Mouse (Mus musculus) MEL (cell line): Measurements from ENCODE around the gene 5730596B20Rik.

Experiments used
- CHD2 ChIP-seq: IDR thresholded peaks from 2 replicates; pipeline ENCODE4 v1.6.1; 2011; ENCODE audit warnings: low read length, improper control_type of control experiment
- CTCF ChIP-seq, 3 experiments: IDR thresholded peaks in 2 of 3; conservative IDR thresholded peaks in 1 of 3; 2 replicates each; pipeline ENCODE4 v1.5.1; 2011 to 2012; ENCODE audit warnings: low read length in 3 of 3, low read depth in 2 of 3, mild to moderate bottlenecking in 2 of 3, improper control_type of control experiment in 1 of 3, inconsistent platforms in 1 of 3, mixed read lengths in 1 of 3, moderate library complexity in 1 of 3; ENCODE audit not compliant: control insufficient read depth in 1 of 3, insufficient read depth in 1 of 3, poor library complexity in 1 of 3, severe bottlenecking in 1 of 3
- EP300 ChIP-seq, 2 experiments: IDR thresholded peaks; 2 replicates each; pipeline ENCODE4 v1.6.1; 2011; ENCODE audit warnings: improper control_type of control experiment in 2 of 2, low read length in 2 of 2, low read depth in 1 of 2, mild to moderate bottlenecking in 1 of 2

GRCm38 (mm10) chr6:52185834-52186233 lies 8.5 kb downstream of the 5730596B20Rik start:
- no peak for TF ChIP-seq CHD2
- TF ChIP-seq EP300 (IDR thresholded peaks at IDR 0.05; ENCODE audit: low read depth in 1 of 2, low read length in 2 of 2), result no peak
- no peak for TF ChIP-seq CTCF (IDR thresholded peaks at IDR 0.05 in 2 of 3, conservative IDR thresholded peaks at IDR 0.05 in 1 of 3; ENCODE audit: control insufficient read depth in 1 of 3, insufficient read depth in 1 of 3, low read depth in 2 of 3, low read length in 3 of 3, poor library complexity in 1 of 3, severe bottlenecking in 1 of 3)
